Mouse (Mus musculus): ENCODE measurements at regions not wholly inside any gene's neighbourhood (a gene's known extent, or its start where the extent isn't known, plus 50 kb on each side); places are given as distances from the start of the nearest gene placed in this dataset.

DNA sequence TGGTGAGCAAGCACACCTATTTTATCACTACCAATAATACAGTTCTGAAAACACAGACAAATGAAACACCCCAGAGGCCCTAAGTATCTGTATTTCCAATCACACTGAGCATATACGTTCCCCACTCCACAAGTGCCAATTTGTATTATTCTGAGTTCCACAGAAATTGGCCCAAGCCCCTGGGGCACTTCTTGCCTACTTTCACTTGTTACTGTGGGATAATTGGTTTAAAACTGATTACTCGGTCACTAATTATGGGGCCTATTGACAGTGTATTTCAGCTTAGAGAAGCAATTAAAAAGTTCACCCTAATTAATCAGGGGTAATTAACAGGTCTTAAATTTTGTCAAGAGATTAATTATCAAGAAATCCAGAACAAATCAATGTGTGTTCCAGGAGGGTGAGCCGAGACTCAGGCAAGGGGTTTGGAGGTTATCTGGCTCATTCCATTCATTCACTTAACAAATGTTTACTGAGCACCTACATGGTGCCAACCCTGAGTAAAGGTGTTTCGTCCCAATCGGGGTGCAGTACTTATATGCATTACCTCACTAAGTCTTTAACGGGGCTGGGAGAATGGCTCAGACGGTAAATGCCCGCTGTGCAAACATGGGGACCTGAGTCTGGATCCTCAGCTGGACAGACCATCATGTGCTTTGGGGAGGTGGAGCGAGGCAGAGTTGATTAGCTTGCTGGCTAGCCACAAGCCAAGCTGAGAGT lies 56.1 kb upstream of the Hs3st2 start:
- ATAC-seq (replicated peaks; ENCODE audit: low read depth, poor library complexity, severe bottlenecking): no peak

DNA sequence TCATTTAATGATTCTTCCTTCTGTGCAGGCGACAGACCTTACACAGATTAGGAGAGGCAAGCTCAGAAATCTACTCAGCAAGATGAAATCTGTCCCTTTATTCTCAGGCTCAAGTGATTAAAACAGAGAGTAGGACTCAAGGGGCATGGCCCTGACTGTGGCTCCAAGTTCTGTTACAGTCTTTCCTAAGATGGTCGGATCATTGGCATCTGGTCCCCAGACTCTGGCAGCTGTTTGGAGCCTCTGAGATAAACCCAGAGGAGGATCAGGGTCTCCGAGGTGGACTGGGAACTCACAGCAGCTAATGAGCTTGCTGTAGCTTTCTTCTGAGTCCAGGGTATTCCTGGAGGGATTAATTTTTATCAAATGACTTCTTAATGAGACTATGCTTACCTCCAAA lies 51.7 kb upstream of the Hs3st2 start:
- no peak for ATAC-seq (replicated peaks; ENCODE audit: low read depth, poor library complexity, severe bottlenecking)

Measured in common myeloid progenitor, adult 5-6 weeks (primary cell).